Mouse (Mus musculus) C2C12 (cell line): Measurements from ENCODE around the gene Ubac1. TPM values are rescaled to one million over a fixed set of nuclear protein-coding genes. Genes with fewer than 3 reads are reported as not detected.

Experiments
- H3K27me3 ChIP-seq: one replicate; pipeline ENCODE4 v1.6.1; 2011; ENCODE audit not compliant: control insufficient read depth, insufficient read depth, insufficient read length
- H3K36me3 ChIP-seq: one replicate; pipeline ENCODE4 v1.6.1; 2011; ENCODE audit not compliant: control insufficient read depth, insufficient read depth
- H3K4me3 ChIP-seq: one replicate; pipeline ENCODE4 v1.5.1; 2011; ENCODE audit warnings: mild to moderate bottlenecking, control low read depth; ENCODE audit not compliant: poor library complexity, insufficient read depth, severe bottlenecking
- H3K79me2 ChIP-seq: one replicate; pipeline ENCODE4 v1.6.1; 2011; ENCODE audit not compliant: control insufficient read depth, insufficient read depth
- H3K79me3 ChIP-seq: one replicate; pipeline ENCODE4 v1.6.1; 2011; ENCODE audit warnings: low read depth, control low read depth
- H3ac ChIP-seq: one replicate; pipeline ENCODE3; 2011; ENCODE audit warnings: low read depth; ENCODE audit not compliant: control insufficient read depth, insufficient read length
- CEBPB ChIP-seq: IDR thresholded peaks from one replicate; pipeline ENCODE4 v1.6.1; 2011; ENCODE audit warnings: low read depth, mild to moderate bottlenecking, control low read depth, moderate library complexity
- CTCF ChIP-seq: IDR thresholded peaks from one replicate; pipeline ENCODE4 v1.5.1; 2011; ENCODE audit not compliant: control insufficient read depth, insufficient read depth, insufficient read length
- FOSL1 ChIP-seq: IDR thresholded peaks from one replicate; pipeline ENCODE4 v1.8.0; 2011; ENCODE audit warnings: mild to moderate bottlenecking, low read length; ENCODE audit not compliant: poor library complexity, insufficient read depth, severe bottlenecking
- MAX ChIP-seq: IDR thresholded peaks from one replicate; pipeline ENCODE4 v1.6.1; 2011; ENCODE audit warnings: mild to moderate bottlenecking, control low read depth
- MYOD1 ChIP-seq: IDR thresholded peaks from one replicate; pipeline ENCODE4 v1.6.1; 2011; ENCODE audit warnings: low read depth; ENCODE audit not compliant: control insufficient read depth, insufficient read length
- MYOG ChIP-seq: IDR thresholded peaks from one replicate; pipeline ENCODE4 v1.6.1; 2011; ENCODE audit not compliant: control insufficient read depth, insufficient read length; ENCODE audit errors: extremely low read depth
- USF1 ChIP-seq: IDR thresholded peaks from one replicate; pipeline ENCODE4 v1.6.1; 2011; ENCODE audit warnings: low read depth, mild to moderate bottlenecking, control low read depth, moderate library complexity
- polyA plus RNA-seq: library from polyadenylated mRNA; unstranded; fragments of >200 nt; fragmentation: generic; extraction: Trizol; gene quantifications from one replicate; pipeline ENCODE4 v1.2.1, GENCODE M21; 2012; ENCODE audit warnings: missing spikeins

Gene Ubac1
- polyA plus RNA-seq, 1 experiment: 60.6 TPM

GRCm38 (mm10) chr2:26052806-26053205, 31.3 kb upstream of the Ubac1 start:
- H3K27me3 ChIP-seq: peaks cover 27% of the 10 kb centered on the region
- TF ChIP-seq FOSL1 (no peak), USF1 (no peak), MYOG (no peak), MAX (no peak), CTCF (no peak), MYOD1 (no peak), CEBPB (no peak)
- H3K4me3 ChIP-seq: no peak overlapping the region
- no peaks in the 10 kb centered on the region for H3K79me2 ChIP-seq
- H3ac ChIP-seq: no peak overlapping the region
- H3K36me3 ChIP-seq: peaks cover 3% of the 10 kb centered on the region
- no peaks in the 10 kb centered on the region for H3K79me3 ChIP-seq

GRCm38 (mm10) chr2:26048816-26049215, 27.3 kb upstream of the Ubac1 start:
- Histone ChIP-seq H3K79me2 (no peaks in the 10 kb centered on the region), H3K36me3 (no peaks in the 10 kb centered on the region), H3K79me3 (no peaks in the 10 kb centered on the region), H3K27me3 (peaks cover 66% of the 10 kb centered on the region), H3K4me3 (no peak overlapping the region), H3ac (no peak overlapping the region)
- TF ChIP-seq MYOD1 (no peak), MAX (no peak), CTCF (no peak), USF1 (no peak), MYOG (no peak), FOSL1 (no peak), CEBPB (no peak)

- Histone ChIP-seq H3K36me3 (no peaks in the 10 kb centered on the region), H3ac (no peak overlapping the region), H3K79me3 (no peaks in the 10 kb centered on the region), H3K27me3 (peaks cover 93% of the 10 kb centered on the region), H3K4me3 (no peak overlapping the region), H3K79me2 (no peaks in the 10 kb centered on the region)
- TF ChIP-seq CEBPB (no peak), MYOD1 (no peak), USF1 (no peak), CTCF (no peak), MYOG (no peak), MAX (no peak), FOSL1 (no peak)
Measured at GRCm38 (mm10) chr2:26044216-26044615, 22.7 kb upstream of the Ubac1 start.

- no peaks in the 10 kb centered on the region for H3K36me3 ChIP-seq
- no peaks in the 10 kb centered on the region for H3K79me2 ChIP-seq
- no peak overlapping the region for H3ac ChIP-seq
- H3K79me3 ChIP-seq: no peaks in the 10 kb centered on the region
- no peak overlapping the region for H3K4me3 ChIP-seq
- TF ChIP-seq MYOD1 (no peak), CTCF (no peak)
- H3K27me3 ChIP-seq: peaks cover 91% of the 10 kb centered on the region
Measured at GRCm38 (mm10) chr2:26042603-26043002, 21.1 kb upstream of the Ubac1 start.

GRCm38 (mm10) chr2:26041163-26041810, 19.7 kb upstream of the Ubac1 start:
- no peak for TF ChIP-seq MYOG

GRCm38 (mm10) chr2:26039951-26040350, 18.4 kb upstream of the Ubac1 start:
- Histone ChIP-seq H3ac (no peak overlapping the region), H3K27me3 (peaks cover 91% of the 10 kb centered on the region), H3K36me3 (no peaks in the 10 kb centered on the region), H3K4me3 (no peak overlapping the region), H3K79me3 (no peaks in the 10 kb centered on the region), H3K79me2 (no peaks in the 10 kb centered on the region)
- TF ChIP-seq MAX (no peak), MYOG (no peak), CEBPB (no peak), FOSL1 (no peak), CTCF (no peak), MYOD1 (no peak), USF1 (no peak)

More at GRCm38 (mm10) chr2:26041163-26041810, 19.7 kb upstream of the Ubac1 start:
- H3K79me3 ChIP-seq: no peaks in the 10 kb centered on the region
- H3K79me2 ChIP-seq: no peaks in the 10 kb centered on the region
- no peak overlapping the region for H3K4me3 ChIP-seq
- H3ac ChIP-seq: no peak overlapping the region
- no peaks in the 10 kb centered on the region for H3K36me3 ChIP-seq
- peaks cover 92% of the 10 kb centered on the region for H3K27me3 ChIP-seq
